Mouse (Mus musculus) thymus, postnatal 14 days (tissue): ENCODE measurements around the gene Ost4.

ENCODE experiments used
- DNase-seq: peaks from one replicate; pipeline ENCODE4 v3.0.0; 2021

Gene Ost4

DNA sequence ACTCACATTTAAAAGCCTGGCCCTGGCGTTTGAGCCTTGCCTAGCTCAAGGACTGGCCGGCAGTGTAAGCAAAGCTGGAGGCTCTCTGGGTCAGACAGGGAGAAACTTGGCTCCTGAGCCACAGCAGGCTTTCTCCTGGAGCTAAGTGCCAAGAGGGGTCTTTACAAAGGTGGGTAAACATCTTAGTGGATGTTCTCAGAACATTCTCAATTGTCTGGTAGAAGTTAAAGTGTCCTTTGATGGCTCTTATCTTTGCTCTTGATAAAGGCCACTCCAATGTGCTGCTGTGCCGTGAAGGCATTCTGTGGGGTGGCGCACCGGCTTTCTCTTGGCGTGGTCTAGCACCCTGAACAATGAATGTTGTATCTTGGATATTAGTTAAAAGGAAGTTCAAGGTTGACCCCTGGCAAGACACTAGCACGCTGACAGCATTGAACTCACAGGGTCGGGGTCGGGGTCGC lies 15.0 kb upstream of the Ost4 start:
- no peak for DNase-seq

DNA sequence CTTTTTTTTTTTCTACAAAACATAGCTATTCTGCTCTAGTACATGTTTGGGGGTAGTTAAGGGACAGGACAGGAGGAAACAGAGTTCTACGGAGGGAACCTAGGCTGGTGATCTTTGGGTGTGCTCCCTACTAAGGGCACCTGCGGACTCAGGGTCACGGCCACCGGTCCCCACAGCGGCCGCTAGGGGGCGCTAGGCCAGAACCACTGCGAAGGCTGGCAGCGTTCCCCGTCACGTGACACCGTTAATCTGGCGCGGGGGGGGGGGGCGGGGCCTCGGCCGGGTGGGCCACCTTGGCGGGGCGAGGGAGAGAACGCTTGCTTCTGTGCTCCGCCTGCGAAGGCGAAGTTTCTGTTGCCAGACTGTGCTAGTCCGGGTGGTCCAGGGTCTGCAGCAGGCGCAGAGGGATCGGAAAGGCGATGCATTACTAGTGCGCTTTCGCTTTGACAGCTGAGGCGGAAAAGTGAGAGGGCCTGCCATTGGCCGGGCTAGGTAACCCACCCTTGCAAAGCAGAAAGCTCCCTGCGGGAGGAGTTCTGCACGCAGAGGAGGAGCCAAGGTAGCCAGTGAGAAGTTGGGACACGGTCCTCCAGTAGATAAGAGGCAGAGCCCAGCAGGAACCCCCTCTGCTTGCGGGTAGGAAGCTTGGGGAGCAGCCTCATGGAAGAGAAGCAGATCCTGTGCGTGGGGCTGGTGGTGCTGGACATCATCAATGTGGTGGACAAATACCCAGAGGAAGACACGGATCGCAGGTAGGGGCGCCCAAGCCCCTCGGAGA lies 13.9 kb upstream of the Ost4 start, which contains the start of gene Khk:
Gene Khk (plus strand): TSS at position 176 of the 778 bp plus-strand sequence.
- DNase-seq, result peak; percentile 96

GRCm38 (mm10) chr5:30920621-30921020 lies 13.0 kb upstream of the Ost4 start:
- DNase-seq, result no peak

DNA sequence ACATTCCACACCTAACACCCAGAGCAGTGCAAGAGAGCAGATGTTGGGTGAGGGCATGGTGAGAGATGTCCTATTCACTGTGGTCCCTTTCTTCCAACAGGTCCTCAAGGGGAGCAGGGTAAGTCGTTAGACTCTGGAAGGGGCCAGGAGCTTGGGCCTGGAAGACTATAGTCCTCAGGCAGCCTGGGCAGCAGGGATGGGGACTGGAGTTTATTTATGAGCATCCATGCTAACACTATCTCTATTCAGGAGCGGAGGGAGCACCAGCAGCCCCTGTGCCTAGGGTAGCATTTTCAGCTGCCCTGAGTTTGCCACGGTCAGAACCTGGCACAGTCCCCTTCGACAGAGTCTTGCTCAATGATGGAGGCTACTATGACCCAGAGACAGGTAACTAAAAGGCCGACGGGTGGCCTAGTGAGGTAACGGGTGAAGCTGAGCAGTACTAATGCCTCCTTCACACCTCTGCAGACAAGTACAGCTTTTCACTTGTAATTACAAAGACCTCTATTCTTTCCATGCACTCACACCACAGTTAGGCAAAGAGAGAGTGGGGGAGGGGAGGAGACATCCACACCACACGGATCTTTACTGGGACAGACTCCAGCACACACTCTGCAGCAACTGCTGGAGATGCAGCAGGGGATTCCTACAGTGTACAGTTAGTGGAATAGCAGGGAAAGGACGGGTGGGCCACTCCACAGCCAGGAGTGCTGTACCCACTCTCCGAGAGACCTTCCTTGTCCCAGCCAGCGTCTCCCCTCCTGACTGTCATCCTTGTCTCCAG lies 12.4 kb upstream of the Ost4 start:
- no peak for DNase-seq

DNA sequence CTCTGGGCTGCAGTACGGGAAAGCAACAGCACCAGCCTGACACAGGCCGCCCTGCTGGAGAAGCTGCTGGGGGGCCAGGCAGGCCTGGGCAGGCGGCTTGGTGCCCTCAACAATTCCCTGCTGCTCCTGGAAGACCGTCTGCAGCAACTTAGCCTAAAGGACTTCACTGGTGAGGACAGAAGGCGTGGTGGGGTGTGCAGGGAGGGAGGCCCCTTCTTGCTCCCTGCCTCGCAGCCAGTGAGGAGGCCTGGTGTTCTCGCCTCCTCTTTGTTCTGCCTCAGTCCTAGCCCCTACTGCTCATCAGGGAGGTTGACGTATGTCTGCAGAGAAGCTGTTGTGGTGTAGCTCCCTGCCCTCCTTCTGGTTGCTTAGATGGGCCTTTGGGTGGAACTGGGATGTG lies 11.1 kb upstream of the Ost4 start:
- no peak for DNase-seq

- DNase-seq, result no peak
Observed at GRCm38 (mm10) chr5:30917891-30918670, 10.5 kb upstream of the Ost4 start.

GRCm38 (mm10) chr5:30917348-30917747 lies 9.8 kb upstream of the Ost4 start:
- DNase-seq, result no peak

GRCm38 (mm10) chr5:30916841-30917240 lies 9.3 kb upstream of the Ost4 start:
- no peak for DNase-seq

GRCm38 (mm10) chr5:30915974-30916433 lies 8.4 kb upstream of the Ost4 start:
- DNase-seq, result peak; percentile 81

DNA sequence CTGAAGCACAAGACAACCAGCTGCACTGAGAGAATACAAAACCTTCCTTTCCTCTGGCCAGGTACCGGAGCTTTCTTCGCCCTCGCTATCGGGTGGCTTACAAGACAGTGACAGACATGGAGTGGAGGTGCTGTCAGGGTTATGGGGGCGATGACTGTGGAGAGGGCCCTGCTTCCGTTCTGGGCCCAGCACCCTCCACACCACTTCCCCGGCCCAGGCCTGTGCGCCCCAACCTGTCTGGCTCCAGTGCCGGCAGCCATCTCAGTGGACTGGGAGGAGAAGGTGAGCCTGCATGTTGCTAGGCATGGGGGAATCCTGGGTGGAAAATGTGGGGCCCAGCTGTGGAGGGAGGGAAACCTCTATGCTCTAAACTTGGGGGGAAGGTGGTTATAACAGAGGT lies 7.9 kb upstream of the Ost4 start:
- DNase-seq, result peak; percentile 65

DNA sequence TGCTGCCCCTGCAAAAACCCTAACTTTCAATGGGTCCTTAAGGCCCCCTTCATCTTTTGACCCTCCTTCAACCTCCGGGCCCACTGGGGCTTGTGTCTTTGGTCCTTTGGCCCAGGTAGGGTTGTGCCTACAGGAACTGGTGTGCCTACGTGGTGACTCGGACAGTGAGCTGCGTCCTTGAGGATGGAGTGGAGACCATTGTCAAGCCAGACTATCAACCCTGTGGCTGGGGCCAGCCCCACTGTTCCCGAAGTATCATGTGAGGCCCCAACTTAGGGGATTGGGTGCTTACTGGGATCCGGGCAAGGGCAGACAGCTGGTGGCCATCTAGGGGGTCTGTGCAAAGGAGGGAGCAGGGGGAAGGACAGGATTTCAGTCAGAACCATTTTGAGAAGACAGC lies 7.3 kb upstream of the Ost4 start:
- DNase-seq, result no peak

DNA sequence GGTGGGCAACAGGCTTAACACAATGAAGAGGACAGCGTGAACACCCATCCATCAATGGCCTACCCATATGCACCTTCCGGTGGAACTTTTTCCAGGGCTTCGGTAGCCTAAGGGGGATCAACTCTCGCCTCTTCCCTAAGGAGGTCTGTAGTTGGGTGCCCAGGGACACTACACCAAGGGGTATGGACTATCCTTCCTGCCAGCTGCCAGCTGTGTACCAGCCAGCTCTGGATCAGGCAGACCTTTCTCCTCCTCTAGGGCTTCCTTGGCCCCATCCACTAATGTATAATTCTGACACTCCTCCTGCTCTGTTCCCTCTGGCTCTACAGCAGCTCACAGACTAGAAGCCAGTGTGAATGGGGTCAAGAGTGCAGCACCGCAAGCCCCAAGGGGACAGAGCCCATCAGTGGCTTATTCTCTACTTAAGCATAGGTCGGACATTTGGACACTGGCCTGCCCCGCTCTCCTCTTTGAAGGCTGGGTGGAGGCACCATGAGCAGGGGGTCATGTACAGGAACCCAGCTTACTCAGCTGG lies 6.6 kb upstream of the Ost4 start:
- no peak for DNase-seq

DNA sequence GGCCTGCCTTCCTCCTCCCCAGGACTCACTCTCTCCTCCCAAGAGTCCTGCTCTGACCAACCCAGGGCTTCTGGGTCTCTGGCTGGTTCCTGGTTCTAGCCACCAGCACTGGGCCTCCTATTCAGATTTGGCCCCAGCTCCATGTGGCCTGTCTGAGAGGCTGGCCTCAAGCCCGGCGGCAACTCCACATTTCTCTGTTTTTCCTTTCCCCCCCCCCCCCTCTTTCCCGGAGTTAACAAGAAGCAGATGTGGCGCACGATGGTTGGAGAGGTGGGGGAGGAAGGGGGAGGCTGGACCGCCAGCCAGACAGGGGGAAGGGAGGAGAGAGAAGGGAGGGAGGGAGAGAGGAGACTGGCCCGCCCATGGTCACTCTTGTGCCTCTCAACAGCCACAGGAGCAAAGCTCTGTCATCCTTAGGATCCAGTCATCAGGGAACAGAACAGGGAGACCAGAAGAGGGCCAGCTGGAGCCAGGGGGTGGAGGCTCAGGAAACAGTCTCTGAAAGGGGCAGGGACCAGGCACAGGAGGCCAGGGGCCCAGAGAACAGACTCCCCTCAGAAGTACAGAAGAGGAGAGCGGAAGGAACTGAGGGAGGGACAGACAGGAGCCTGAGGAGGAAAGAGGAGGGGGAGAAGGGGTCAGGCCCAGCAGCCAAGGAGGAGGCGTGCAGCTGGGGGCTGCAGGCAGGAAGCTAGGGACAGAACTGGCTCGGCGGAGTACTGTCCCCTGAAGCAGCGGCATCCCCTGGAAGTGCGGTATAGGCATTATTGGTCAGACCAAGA lies 5.7 kb upstream of the Ost4 start, which contains the start of gene Emilin1:
Gene Emilin1 (plus strand): TSS at position 343 of the 782 bp plus-strand sequence.
- peak; percentile 64 for DNase-seq

DNA sequence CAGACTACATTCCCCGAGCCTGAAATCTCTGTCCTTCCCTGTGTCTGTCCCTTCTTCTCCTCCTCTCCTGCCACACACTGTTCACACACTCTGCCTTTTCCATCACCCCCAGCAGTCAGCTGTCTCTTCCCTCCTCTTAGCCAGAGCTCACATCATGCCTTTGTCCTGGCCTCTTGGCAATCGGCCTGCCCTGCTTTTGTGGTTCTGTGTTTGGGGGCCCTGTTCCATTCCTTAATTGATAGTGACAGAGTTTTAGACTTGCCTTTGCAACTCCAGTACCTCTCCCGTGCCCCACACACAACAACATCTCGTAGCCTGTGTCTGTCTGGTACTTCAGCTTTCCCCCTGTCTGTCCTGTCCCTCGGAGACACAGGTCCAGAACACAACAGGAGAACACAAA lies 4.6 kb upstream of the Ost4 start:
- DNase-seq, result no peak

GRCm38 (mm10) chr5:30910481-30910880 lies 2.9 kb upstream of the Ost4 start:
- DNase-seq, result no peak

- no peak for DNase-seq
Observed at GRCm38 (mm10) chr5:30909863-30910262, 2.3 kb upstream of the Ost4 start.

GRCm38 (mm10) chr5:30909300-30909659 lies 1.7 kb upstream of the Ost4 start:
- no peak for DNase-seq

GRCm38 (mm10) chr5:30908426-30909299 lies 1.1 kb upstream of the Ost4 start:
- DNase-seq, result no peak

DNA sequence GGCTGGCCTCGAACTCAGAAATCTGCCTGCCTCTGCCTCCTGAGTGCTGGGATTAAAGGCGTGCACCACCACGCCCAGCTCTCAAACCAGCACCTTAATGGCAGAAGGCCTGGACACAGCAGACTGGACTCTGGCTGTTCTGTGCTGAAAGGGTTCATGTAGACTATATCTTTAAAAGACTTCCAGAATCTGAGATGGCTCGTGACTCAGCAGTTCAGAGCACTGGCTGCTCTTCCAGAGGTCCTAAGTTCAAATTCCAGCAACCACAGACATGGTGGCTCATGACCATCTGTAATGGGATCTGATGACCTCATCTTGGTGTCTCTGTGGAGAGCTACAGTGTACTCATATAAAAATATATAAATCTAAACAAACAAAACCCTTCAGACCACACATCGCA lies 5.7 kb downstream of the Ost4 start:
- no peak for DNase-seq

DNA sequence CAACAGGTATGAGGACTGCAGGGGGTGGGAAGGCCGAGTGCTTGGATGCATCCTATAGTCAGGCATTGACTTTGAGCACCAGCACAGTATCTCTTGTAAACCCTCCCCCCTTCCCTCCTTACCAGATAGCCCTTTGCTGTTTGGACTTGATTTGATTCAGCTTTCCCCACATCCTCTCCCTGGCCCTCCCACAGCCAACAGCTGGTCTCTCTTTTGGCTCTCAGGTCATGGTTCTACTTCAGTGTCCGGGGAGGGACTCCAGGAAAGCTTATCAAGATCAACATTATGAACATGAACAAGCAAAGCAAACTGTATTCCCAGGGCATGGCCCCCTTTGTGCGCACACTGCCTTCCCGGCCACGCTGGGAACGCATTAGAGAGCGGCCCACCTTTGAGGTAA lies 17.2 kb downstream of the Ost4 start:
- no peak for DNase-seq
